Mouse (Mus musculus): ENCODE data around the gene Prkar1b.

DNA sequence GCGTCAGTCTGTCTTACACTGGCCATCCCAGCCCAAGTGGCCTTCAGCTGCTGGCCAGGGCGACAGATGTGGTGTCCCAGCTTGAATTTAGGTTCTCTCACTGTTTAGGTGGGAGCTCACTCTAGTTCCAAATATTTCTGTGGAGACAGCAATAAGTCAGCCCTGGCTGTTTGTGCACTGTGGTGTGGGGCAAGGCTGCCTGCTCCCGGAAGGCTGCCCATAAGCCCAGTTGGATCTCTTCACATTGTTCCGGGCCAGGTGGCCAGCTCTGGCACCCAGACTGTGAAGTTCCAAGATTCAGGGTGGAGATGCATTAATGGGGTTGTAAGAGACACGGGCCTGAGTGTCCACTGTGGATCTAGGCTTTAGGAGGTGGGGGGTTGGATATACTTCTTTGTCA, 76.9 kb downstream of the Prkar1b start:
- TF ChIP-seq EP300 (optimal IDR thresholded peaks at IDR 0.05) (no peak), CTCF (IDR thresholded peaks at IDR 0.05; ENCODE audit: low read depth) (no peak)

Measured in stomach, postnatal 0 days (tissue).